Mouse (Mus musculus) fat pad, adult 2 months (tissue): ENCODE measurements around the gene Ipcef1.
"Not testable (repeated sequence)": the region's sequence is repeated elsewhere in the genome, so short reads cannot be mapped to it uniquely, and the experiment has no call there.

Experiments
- DNase-seq: peaks from one replicate; pipeline ENCODE4 v3.0.0-alpha.2; 2011; ENCODE audit warnings: low read depth, low spot score; ENCODE audit errors: extremely low read depth

Gene Ipcef1

DNA sequence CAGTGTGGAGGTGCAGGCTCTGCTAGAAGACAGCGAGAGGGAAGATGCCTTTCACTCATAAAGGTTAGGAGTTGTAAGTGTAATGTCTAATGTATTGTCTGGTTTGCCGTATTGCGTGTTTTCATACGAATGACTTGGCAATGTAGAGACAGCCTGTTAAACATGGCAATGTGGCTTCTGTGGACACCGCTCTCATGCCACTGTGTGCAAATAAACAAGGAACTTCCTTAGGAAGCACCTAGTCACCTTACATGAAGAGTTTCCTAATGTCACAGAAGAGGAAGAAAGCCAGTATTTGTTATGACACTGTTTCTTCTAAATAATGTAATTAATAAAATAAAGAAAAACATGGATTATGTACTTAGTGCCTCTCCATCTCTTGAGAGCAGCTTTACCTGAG lies 15.1 kb downstream of the Ipcef1 start:
- no peak for DNase-seq

GRCm38 (mm10) chr10:7035547-7035946 lies 16.7 kb downstream of the Ipcef1 start:
- DNase-seq, result no peak

GRCm38 (mm10) chr10:7033459-7033858 lies 18.8 kb downstream of the Ipcef1 start:
- no peak for DNase-seq

- DNase-seq, result no peak
Observed at GRCm38 (mm10) chr10:7025028-7025427, 27.2 kb downstream of the Ipcef1 start.

DNA sequence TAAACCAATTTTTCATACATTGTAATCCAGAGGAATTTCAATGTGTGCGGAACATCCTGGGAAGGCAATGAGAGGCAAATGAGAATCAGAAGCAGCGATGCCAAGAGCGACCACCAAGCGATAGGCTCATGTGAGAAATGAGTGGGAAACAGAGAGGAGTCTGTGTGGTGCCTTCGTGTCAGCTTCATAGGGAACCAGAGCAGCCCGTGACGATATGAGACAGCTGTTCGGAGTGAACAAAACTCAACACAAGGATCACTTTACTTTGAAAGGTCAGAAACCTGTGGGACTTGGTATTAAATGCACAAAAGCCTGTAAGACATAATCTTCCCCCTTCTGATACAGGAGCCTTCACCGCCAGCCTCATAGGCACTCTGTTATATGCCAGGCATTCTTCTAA lies 31.7 kb downstream of the Ipcef1 start:
- no peak for DNase-seq

GRCm38 (mm10) chr10:7019781-7020386 lies 32.4 kb downstream of the Ipcef1 start:
- DNase-seq, result no peak

GRCm38 (mm10) chr10:7015199-7015598 lies 37.1 kb downstream of the Ipcef1 start:
- DNase-seq, result no peak

DNA sequence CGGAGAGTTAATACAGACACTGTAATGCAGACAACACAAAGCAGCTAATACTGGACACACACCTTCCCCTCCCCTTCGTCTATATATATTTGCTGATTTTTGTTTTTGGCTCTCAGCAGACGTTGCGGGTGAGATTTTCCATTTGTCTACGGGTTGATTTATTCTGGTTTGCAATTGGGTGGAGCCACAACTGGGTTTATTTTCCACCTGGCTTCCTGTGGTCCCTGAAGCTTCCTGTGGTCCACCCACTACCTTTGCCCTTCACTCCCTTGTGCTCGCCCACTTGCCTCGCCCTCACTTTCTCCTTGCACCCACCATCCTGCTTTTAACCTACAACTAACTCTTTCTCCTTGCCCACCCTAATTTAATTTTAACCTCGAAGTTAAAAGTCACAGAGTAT lies 41.7 kb downstream of the Ipcef1 start:
- no peak for DNase-seq

GRCm38 (mm10) chr10:7004980-7005538 lies 47.2 kb downstream of the Ipcef1 start:
- no peak for DNase-seq

DNA sequence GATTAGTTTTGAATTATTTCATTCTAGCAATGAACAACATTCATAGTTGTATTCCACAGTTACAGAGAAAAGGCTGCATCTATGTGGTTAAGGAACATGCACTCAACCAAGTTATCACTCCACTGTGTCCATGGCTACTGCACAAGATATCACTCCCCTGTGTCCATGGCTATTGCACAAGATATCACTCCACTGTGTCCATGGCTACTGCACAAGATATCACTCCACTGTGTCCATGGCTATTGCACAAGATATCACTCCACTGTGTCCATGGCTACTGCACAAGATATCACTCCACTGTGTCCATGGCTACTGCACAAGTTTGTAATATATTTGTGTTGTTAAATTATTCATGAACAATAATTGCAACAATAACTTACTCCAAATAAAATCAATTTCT lies 48.4 kb downstream of the Ipcef1 start:
- not testable (repeated sequence) for DNase-seq

- no peak for DNase-seq
Observed at GRCm38 (mm10) chr10:6999355-6999754, 52.9 kb downstream of the Ipcef1 start.

DNA sequence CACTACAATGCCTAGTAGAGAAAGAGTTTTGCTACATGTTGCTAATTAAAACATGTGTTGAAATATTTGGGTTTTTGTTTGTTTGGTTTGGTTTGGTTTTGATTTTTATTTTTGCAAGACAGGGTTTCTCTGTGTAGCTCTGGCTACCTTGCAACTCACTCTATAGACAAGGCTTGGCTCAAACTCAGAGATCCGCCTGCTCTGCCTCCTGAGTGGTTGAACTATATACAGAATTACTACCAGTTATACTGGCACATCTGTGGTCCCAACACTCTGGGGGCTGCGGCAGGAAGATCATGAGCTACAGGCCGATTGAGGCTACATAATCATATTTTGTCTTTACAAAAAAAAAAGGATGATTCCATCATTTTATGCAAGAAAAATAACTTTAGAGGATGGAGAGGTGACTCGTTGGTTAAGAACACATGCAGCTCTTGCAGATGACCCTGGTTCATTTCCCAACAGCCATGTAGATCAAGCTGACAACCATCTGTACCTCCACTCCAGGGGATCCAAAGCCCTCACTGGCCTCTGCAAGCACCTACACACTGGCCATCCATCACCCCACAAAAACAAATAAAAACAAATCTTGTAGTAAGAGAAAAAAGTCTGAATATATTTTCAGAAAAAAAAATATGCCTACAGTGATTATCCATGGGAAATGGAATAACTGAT lies 53.6 kb downstream of the Ipcef1 start:
- no peak for DNase-seq

- no peak for DNase-seq
Observed at GRCm38 (mm10) chr10:6996895-6997294, 55.4 kb downstream of the Ipcef1 start.

- no peak for DNase-seq
Observed at GRCm38 (mm10) chr10:6988555-6988954, 63.7 kb downstream of the Ipcef1 start.

DNA sequence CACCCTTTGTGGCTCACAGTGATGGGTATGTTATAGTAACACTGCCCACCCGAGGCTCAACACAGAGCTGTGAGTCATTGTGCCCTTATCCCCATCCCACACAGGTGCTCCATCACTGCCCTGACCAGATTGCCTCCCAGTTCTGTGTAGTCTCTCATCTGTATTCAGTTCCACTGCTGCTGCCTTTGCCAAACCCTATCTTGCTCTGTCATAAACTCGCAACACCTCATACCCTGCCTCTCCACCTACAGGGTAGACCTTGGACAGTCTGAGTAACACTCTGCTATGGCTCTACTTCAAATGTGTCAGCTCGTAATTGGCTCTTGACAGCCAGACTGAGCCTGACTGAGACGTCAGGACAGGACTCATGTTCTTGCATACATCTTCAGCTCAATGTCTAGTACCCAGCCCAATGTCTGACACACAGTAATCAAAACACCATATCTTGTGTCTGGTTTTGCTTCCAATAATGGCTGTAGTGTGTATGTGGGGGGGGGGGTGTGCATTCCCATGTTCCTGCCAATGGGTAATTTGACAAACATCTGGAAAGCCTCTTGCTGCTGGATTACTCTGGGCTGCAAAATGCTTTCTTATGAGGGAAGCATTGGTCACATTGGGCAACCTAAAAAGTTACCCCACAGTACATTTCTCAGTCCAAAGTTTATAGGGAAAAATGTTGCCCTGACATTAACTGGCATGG lies 64.7 kb downstream of the Ipcef1 start:
- DNase-seq, result no peak

- DNase-seq, result no peak
Observed at GRCm38 (mm10) chr10:6986246-6986645, 66.0 kb downstream of the Ipcef1 start.

DNA sequence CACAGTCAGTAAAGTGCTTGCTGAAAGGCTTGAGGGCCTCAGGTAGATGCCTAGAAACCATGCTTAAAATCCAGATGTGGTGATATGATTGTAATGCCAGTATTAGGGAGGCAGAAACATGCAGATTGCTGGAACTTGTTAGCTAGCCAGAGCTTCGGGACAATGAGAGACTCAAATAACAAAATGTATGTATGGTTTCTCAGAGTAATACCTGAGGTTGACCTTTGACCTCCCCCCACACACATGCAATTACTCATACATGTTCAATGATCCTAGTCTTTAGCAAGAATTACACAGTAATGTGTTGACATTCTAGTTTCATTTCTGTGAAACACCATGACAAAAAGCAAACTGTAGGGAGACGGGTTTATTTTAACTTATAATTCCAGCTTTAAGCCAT lies 68.8 kb downstream of the Ipcef1 start:
- DNase-seq, result no peak

DNA sequence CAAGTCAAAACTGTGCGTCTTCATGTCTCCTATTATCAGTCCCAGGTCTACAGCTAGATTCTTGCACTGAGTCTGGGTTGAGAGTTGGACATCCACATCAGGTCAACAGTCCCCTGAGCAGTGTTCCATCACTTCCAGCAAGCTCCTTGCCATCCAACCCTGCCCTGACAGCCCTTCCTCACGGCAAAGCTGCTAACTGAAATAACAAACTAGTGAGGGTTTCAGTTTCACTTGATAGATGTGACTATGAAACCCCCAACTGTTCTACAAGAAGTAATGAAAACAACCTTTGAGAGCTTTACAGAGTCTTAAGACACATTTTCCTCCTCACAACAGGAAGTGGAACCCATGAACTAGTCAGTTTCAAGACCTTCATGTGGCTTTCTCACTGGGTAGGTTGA lies 69.5 kb downstream of the Ipcef1 start:
- no peak for DNase-seq

GRCm38 (mm10) chr10:6980236-6980635 lies 72.0 kb downstream of the Ipcef1 start:
- DNase-seq, result no peak

DNA sequence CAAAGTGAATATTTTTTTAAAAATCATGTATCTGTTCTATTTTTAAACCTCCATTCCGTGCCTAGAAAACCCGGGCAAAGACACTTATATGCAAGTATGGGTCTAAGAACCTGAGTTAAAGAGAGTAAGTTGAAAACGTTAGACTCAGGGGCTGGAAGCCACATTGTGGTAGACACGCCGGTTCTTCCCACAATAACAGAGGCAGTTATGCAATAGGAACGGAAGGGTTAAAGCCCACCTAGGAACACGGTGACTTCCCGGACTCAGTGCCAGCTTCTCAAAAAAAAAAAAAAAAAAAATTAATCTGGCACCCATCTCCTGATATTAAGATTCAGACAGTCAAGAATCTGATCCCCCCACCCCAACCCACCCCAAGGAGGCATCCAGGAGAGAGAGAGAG lies 72.5 kb downstream of the Ipcef1 start:
- no peak for DNase-seq

DNA sequence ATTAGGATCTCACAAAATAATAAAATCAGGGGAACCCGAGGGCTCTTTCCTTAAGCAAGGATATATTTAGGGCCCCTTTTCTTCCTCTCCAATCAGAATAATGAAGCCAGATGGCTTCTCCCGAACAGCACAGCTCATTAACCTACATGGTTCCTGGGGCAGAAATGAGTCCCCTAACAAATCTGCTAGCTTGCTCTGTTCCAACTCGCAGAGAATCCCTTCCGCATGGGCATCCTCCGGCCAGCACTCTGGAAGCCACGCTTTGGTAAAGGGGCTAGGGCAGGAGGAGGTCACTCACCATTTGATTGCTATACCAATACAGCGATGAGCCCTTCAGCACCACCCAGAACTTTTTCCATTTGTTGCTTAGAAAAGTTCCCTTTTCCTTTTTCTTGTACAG lies 73.1 kb downstream of the Ipcef1 start:
- DNase-seq, result no peak

- DNase-seq, result no peak
Observed at GRCm38 (mm10) chr10:6978733-6979132, 73.5 kb downstream of the Ipcef1 start.
